Mouse (Mus musculus) liver, adult 2 months (tissue): ENCODE measurements at regions not wholly inside any gene's neighbourhood (a gene's known extent, or its start where the extent isn't known, plus 50 kb on each side); places are given as distances from the start of the nearest gene placed in this dataset.

Experiments
- CTCF ChIP-seq: fragments of 200-500 bp; IDR thresholded peaks from 2 replicates; pipeline ENCODE4 v1.5.1; 2011; ENCODE audit warnings: low read depth, low read length, control low read depth
- POLR2A ChIP-seq: fragments of 200-500 bp; IDR thresholded peaks from 2 replicates; pipeline ENCODE4 v1.6.1; 2011; ENCODE audit warnings: low read length, control low read depth; ENCODE audit not compliant: insufficient read depth; ENCODE audit errors: extremely low read depth

GRCm38 (mm10) chr19:36290778-36291177 lies 57.3 kb upstream of the Pcgf5 start:
- TF ChIP-seq CTCF: no peak
- TF ChIP-seq POLR2A: no peak
